Mouse (Mus musculus) cerebellum, adult (tissue): Measurements from ENCODE around the gene Zfp652.
"Not testable (repeated sequence)": the region's sequence is repeated elsewhere in the genome, so short reads cannot be mapped to it uniquely, and the experiment has no call there.

Source experiments
- ATAC-seq: cut with Nextera tagmentation; 2 replicates; pipeline ENCODE4 v1.9.2; 2017; ENCODE audit warnings: mild to moderate bottlenecking, moderate library complexity, mixed read lengths; ENCODE audit not compliant: insufficient number of reproducible peaks, low FRiP score, low TSS enrichment

Zfp652 gene

GRCm38 (mm10) chr11:95840694-95841497, 128.4 kb downstream of the Zfp652 start:
- ATAC-seq: no peak

- no peak for ATAC-seq
Observed at GRCm38 (mm10) chr11:95841498-95841830, 129.0 kb downstream of the Zfp652 start.

- no peak for ATAC-seq
Observed at GRCm38 (mm10) chr11:95842074-95842681, 129.7 kb downstream of the Zfp652 start, which contains the start of gene Abi3. Abi3 (minus strand) TSS chr11:95842476.

- no peak for ATAC-seq
Observed at GRCm38 (mm10) chr11:95842953-95843352, 130.5 kb downstream of the Zfp652 start.

- ATAC-seq: no peak
Observed at GRCm38 (mm10) chr11:95843421-95843950, 131.0 kb downstream of the Zfp652 start.

- ATAC-seq: no peak
Observed at GRCm38 (mm10) chr11:95844935-95845334, 132.5 kb downstream of the Zfp652 start.

- ATAC-seq: no peak
Observed at GRCm38 (mm10) chr11:95850898-95851297, 138.4 kb downstream of the Zfp652 start.

- ATAC-seq: no peak
Observed at GRCm38 (mm10) chr11:95853684-95854083, 141.2 kb downstream of the Zfp652 start.

GRCm38 (mm10) chr11:95857306-95857705, 144.8 kb downstream of the Zfp652 start:
- ATAC-seq: no peak

GRCm38 (mm10) chr11:95857716-95858527, 145.4 kb downstream of the Zfp652 start:
- ATAC-seq: no peak

- peak; percentile 96 for ATAC-seq
Observed at GRCm38 (mm10) chr11:95858528-95859467, 146.3 kb downstream of the Zfp652 start.

GRCm38 (mm10) chr11:95859468-95859855, 147.0 kb downstream of the Zfp652 start:
- peak; percentile 50; the same call in 1 of the 2 replicates for ATAC-seq

GRCm38 (mm10) chr11:95860071-95860490, 147.6 kb downstream of the Zfp652 start:
- no peak for ATAC-seq

GRCm38 (mm10) chr11:95861397-95861796, 148.9 kb downstream of the Zfp652 start:
- no peak for ATAC-seq

GRCm38 (mm10) chr11:95869442-95869841, 157.0 kb downstream of the Zfp652 start:
- no peak for ATAC-seq

- ATAC-seq: no peak
Observed at GRCm38 (mm10) chr11:95869918-95870470, 157.5 kb downstream of the Zfp652 start.

- ATAC-seq: no peak
Observed at GRCm38 (mm10) chr11:95875804-95876203, 163.3 kb downstream of the Zfp652 start.

GRCm38 (mm10) chr11:95876296-95876695, 163.8 kb downstream of the Zfp652 start:
- ATAC-seq: no peak

- ATAC-seq: not testable (repeated sequence)
Observed at GRCm38 (mm10) chr11:95879861-95880260, 167.4 kb downstream of the Zfp652 start.
